Mouse (Mus musculus) lung, embryonic 15.5 days (tissue): ENCODE results near the gene Gm43738. TPM values are rescaled to one million over a fixed set of nuclear protein-coding genes. Genes with fewer than 3 reads are reported as not detected.
"Not testable (repeated sequence)": the region's sequence is repeated elsewhere in the genome, so short reads cannot be mapped to it uniquely, and the experiment has no call there.

Source experiments
- ATAC-seq: fragments of 200-750 bp; cut with Nextera tagmentation; 2 replicates; pipeline ENCODE4 v1.8.0; 2017; ENCODE audit warnings: moderate number of reproducible peaks, borderline replicate concordance; ENCODE audit not compliant: low FRiP score, low TSS enrichment; ENCODE audit errors: extremely low read depth
- H3K27ac ChIP-seq: fragments of 300-500 bp; sonication (generic); 2 replicates; pipeline ENCODE4 v1.5.1; 2015; ENCODE audit warnings: moderate library complexity, mild to moderate bottlenecking, inconsistent platforms
- H3K27me3 ChIP-seq: fragments of 300-500 bp; sonication (generic); 2 replicates; pipeline ENCODE4 v1.6.1; 2015; ENCODE audit warnings: inconsistent platforms
- H3K36me3 ChIP-seq: fragments of 300-500 bp; sonication (generic); 2 replicates; pipeline ENCODE4 v1.6.1; 2015; ENCODE audit warnings: inconsistent platforms
- H3K4me1 ChIP-seq: fragments of 300-500 bp; sonication (generic); 2 replicates; pipeline ENCODE4 v1.6.1; 2015; ENCODE audit warnings: inconsistent platforms
- H3K4me2 ChIP-seq: fragments of 300-500 bp; sonication (generic); 2 replicates; pipeline ENCODE4 v1.6.1; 2015; ENCODE audit warnings: inconsistent platforms, mild to moderate bottlenecking, moderate library complexity
- H3K4me3 ChIP-seq: fragments of 300-500 bp; sonication (generic); 2 replicates; pipeline ENCODE4 v1.5.1; 2015; ENCODE audit warnings: mild to moderate bottlenecking, inconsistent platforms
- H3K9ac ChIP-seq: fragments of 300-500 bp; sonication (generic); 2 replicates; pipeline ENCODE4 v1.6.1; 2015; ENCODE audit warnings: inconsistent platforms
- H3K9me3 ChIP-seq: fragments of 300-500 bp; sonication (generic); 2 replicates; pipeline ENCODE4 v1.6.1; 2016; ENCODE audit warnings: inconsistent platforms
- WGBS: fragments of 180-500 bp; shearing (Covaris S2); methylation state at CpG from one replicate; pipeline ENCODE4 v1.1.7; 2015; 5-methylcytosine and 5-hydroxymethylcytosine counted together
- polyA plus RNA-seq: library from polyadenylated mRNA; unstranded; fragments of >200 nt; fragmentation: Nextera tagmentation; extraction: Ambion mirVana; gene quantifications from 2 replicates; pipeline ENCODE4 v1.2.1, GENCODE M21; 2015

Gene Gm43738
- polyA plus RNA-seq, 1 experiment from 2014 or later = 0.17 TPM

DNA sequence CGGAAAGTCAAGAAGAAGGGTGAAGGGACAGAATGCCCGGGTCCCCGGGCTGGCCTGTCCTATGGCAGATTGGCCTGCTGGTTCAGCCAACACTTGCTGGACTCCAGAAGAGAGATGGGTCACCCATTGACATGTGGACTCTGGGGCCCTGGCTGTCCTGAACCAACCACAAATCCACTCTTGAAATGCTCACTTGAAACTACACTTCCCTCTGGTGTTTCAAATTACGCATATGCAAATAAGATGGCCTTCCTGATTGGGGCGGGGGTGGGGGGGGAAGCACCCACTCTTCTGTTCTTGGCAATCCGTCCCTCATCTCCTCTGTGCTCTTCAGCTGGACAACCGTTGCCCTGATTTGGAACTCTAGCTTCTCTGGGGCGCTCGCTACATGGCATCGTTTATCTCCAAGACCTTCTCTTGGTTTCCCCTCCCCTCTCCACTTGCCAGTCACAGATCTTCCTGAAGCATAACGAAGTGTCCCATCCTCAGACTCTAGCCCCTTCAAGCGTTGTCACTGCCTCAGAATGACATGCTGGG is 16.2 kb downstream of the Gm43738 start:
- no peak overlapping the region for H3K4me3 ChIP-seq
- no peaks in the 10 kb centered on the region for H3K27me3 ChIP-seq
- H3K9me3 ChIP-seq = no peaks in the 10 kb centered on the region
- 78% methylated on average over 12 of the region's 12 CpGs for WGBS
- no peak for ATAC-seq
- no peak overlapping the region for H3K27ac ChIP-seq
- no peak overlapping the region for H3K9ac ChIP-seq
- H3K4me1 ChIP-seq = peaks cover 23% of the 10 kb centered on the region
- peaks cover 14% of the 10 kb centered on the region for H3K36me3 ChIP-seq
- H3K4me2 ChIP-seq = no peak overlapping the region

DNA sequence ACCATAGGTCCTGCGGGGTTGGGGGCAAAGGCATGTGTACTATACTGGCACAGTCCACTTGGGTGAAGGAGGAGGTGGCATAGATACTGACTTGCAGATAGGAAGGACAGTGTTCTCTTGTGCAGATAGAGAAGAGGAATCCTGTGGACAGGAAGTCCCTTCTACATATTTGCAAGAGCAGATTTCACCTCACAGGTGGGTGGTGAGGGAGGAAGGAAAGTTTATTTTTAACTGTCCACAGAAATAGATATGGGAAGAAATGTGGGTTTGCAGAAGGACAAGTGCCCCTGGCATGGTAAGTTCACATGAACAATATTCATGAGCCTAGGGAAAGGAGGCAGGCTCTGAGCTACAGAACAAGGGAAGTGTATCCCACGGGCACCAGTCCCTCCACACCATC is 16.8 kb downstream of the Gm43738 start:
- no peak overlapping the region for H3K4me3 ChIP-seq
- H3K4me1 ChIP-seq = peaks cover 17% of the 10 kb centered on the region
- H3K9me3 ChIP-seq = no peaks in the 10 kb centered on the region
- 53% methylated on average over 2 of the region's 2 CpGs for WGBS
- H3K36me3 ChIP-seq = peaks cover 20% of the 10 kb centered on the region
- no peak overlapping the region for H3K9ac ChIP-seq
- no peak for ATAC-seq
- no peak overlapping the region for H3K27ac ChIP-seq
- no peaks in the 10 kb centered on the region for H3K27me3 ChIP-seq
- no peak overlapping the region for H3K4me2 ChIP-seq

DNA sequence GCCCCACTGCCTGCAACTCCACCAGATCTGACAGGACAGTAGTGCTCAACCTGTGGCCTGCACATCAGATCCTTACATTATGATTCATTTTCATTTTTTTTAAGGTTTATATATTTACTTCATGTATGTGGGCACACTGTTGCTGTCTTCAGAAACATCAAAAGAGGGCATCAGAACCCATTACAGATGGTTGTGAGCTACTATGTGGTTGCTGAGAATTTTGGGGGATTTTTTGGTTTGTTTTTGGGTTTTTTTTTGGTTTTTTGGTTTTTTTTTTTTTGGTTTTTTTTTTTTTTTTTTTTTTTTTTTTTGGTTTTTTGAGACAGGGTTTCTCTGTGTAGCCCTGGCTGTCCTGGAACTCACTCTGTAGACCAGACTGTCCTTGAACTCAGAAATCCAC is 18.6 kb downstream of the Gm43738 start:
- not testable (repeated sequence) for H3K27me3 ChIP-seq, ATAC-seq
- H3K36me3 ChIP-seq = peaks cover 35% of the 10 kb centered on the region

DNA sequence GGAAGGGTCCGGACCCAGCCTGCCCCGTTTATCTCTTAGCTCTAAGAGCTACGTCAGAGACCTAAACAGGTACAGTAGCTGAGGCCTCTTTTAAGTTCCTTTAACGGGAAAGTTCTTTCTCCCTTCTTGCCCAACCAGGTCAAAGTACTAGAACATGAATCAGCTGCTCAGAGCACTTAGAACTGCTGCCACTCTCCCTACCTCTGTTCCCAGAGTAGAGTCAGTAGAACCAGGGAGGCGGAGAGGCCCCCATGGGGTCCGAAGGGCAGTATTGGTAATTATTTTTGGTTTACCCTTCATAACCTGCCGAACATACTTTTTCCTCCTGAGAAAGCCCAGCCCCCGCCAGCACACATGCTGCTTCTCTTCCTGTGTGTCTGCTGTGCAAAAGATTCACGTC is 23.5 kb downstream of the Gm43738 start:
- no peak overlapping the region for H3K4me3 ChIP-seq
- no peak overlapping the region for H3K27ac ChIP-seq
- no peaks in the 10 kb centered on the region for H3K4me1 ChIP-seq
- H3K9me3 ChIP-seq = no peaks in the 10 kb centered on the region
- peaks cover 79% of the 10 kb centered on the region for H3K36me3 ChIP-seq
- no peak overlapping the region for H3K9ac ChIP-seq
- 84% methylated on average over 9 of the region's 9 CpGs for WGBS
- H3K4me2 ChIP-seq = no peak overlapping the region
- H3K27me3 ChIP-seq = no peaks in the 10 kb centered on the region
- ATAC-seq = no peak

More for the DNA sequence above, 18.6 kb downstream of the Gm43738 start:
- H3K9me3 ChIP-seq, H3K9ac ChIP-seq, H3K4me3 ChIP-seq, H3K4me2 ChIP-seq, H3K27ac ChIP-seq, H3K4me1 ChIP-seq: not testable (repeated sequence)

DNA sequence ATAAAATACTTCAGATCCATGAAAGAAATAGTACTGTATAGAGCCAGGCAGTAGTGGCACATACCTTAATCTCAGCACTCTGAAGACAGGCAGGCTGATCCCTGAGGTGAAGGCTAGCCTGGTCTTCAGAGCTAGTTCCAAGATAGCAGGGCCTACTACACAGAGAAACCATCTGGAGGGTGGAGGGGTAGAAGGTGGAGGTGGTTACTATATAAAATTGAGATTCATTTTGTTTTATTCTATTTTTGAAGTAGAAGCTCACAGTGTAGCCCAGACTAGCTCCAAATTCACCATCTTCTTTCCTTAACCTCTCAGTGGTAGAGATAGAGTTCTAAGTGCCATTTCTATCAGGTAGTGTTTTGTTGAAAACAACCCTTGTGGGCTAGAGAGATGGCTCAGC is 33.6 kb downstream of the Gm43738 start:
- no peak overlapping the region for H3K4me2 ChIP-seq
- H3K9me3 ChIP-seq = no peaks in the 10 kb centered on the region
- ATAC-seq = no peak
- H3K9ac ChIP-seq = no peak overlapping the region
- H3K36me3 ChIP-seq = peaks cover 92% of the 10 kb centered on the region
- H3K4me3 ChIP-seq = no peak overlapping the region
- H3K4me1 ChIP-seq = no peaks in the 10 kb centered on the region
- no peaks in the 10 kb centered on the region for H3K27me3 ChIP-seq
- no peak overlapping the region for H3K27ac ChIP-seq

DNA sequence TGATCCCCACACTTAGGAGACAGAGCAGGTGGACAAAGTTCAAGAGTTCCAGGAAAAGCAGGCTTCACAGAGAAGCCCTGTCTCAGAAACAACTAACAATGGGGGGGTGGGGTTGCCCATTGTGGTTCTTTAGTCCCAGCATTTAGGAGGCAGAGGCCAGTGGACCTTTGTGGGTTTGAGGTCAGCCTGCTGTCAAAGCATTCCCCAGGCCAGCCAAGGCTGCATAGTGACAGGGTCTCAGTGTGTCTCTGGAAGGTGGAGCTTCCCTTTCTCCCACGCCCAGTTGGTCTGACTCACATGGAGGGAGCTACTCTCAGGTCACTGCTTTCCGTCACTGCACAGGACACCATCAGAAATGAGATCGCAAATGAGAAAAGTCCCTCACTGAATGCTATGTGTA is 39.2 kb downstream of the Gm43738 start:
- Histone ChIP-seq H3K9ac (no peak overlapping the region), H3K27ac (no peak overlapping the region), H3K9me3 (no peaks in the 10 kb centered on the region), H3K36me3 (peaks cover 90% of the 10 kb centered on the region), H3K4me3 (no peak overlapping the region), H3K4me1 (no peaks in the 10 kb centered on the region), H3K27me3 (no peaks in the 10 kb centered on the region), H3K4me2 (no peak overlapping the region)
- ATAC-seq = no peak
- WGBS = 87% methylated on average over 3 of the region's 3 CpGs

DNA sequence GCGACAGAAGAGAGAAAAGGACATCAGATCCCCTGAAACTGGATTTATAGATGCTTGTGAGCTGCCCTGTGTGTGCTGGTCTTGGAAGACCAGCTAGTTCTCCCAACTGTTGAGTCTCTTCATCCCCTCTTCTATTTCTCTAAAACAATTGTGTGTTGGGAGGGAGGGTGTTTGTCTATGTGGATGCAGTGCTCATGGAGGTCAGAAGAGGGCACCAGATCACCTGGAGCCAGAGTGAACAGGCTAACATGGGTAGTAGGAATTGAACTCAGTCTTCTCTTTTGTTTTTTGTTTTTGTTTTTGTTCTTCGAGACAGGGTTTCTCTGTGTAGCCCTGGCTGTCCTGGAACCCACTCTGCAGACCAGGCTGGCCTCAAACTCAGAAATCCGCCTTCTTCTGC is 42.1 kb downstream of the Gm43738 start:
- Histone ChIP-seq H3K9ac (no peak overlapping the region), H3K4me1 (no peaks in the 10 kb centered on the region), H3K27ac (no peak overlapping the region), H3K4me3 (no peak overlapping the region), H3K36me3 (peaks cover 91% of the 10 kb centered on the region), H3K9me3 (no peaks in the 10 kb centered on the region), H3K4me2 (no peak overlapping the region), H3K27me3 (no peaks in the 10 kb centered on the region)
- ATAC-seq = no peak
- 79% methylated on average over 3 of the region's 3 CpGs for WGBS

DNA sequence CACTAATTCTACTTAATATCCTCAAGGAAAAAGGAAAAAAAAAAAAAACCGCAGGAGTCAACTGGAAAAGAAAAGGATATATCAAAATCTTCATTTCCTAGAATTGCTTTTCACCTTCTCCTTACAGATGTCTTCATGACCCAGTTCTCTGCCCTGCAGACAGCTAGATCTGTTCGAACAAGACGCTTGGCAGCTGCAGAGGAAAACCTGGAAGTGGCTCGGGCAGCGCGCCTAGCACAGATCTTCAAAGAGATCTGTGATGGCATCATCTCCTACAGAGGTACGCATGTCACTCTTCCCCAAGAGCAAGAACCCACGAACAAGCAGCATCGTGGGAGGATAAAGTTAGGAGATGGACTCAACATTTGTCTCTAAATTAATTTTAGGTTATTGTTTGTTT is 42.5 kb downstream of the Gm43738 start:
- Histone ChIP-seq H3K4me1 (no peaks in the 10 kb centered on the region), H3K27me3 (no peaks in the 10 kb centered on the region), H3K36me3 (peaks cover 89% of the 10 kb centered on the region), H3K4me2 (no peak overlapping the region), H3K27ac (no peak overlapping the region), H3K4me3 (no peak overlapping the region), H3K9ac (no peak overlapping the region), H3K9me3 (no peaks in the 10 kb centered on the region)
- no peak for ATAC-seq
- 93% methylated on average over 9 of the region's 9 CpGs for WGBS

DNA sequence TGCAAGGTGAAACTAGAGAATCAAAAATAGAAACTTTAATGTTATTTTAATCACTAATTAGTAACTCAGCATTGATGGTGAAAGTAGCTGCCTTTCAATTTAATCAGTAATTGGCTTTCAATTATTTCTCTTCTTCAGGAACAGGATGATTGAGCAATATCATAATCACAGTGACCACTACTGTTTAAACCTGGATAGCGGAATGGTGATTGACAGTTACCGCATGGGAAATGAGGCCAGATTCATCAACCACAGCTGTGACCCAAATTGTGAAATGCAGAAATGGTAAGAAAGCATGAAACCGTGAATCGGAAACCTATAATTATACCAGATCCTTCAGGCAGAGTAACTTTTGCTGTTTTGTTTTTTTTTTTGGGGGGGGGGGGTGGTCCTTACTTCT is 57.5 kb downstream of the Gm43738 start:
- Histone ChIP-seq H3K27ac (no peak overlapping the region), H3K9ac (no peak overlapping the region), H3K27me3 (no peaks in the 10 kb centered on the region), H3K4me2 (no peak overlapping the region), H3K9me3 (no peaks in the 10 kb centered on the region), H3K4me1 (no peaks in the 10 kb centered on the region), H3K36me3 (peaks cover 78% of the 10 kb centered on the region), H3K4me3 (no peak overlapping the region)
- 95% methylated on average over 4 of the region's 4 CpGs for WGBS
- no peak for ATAC-seq

Other genes with a start within 250 kb of the Gm43738 start
- gene Msto1, start 187.1 kb downstream of the Gm43738 start, polyA plus RNA-seq = 45.1 and 46.1 TPM in 2 replicates
- 16.9 and 20.1 TPM in 2 replicates for gene Ash1l, start 150.5 kb downstream of the Gm43738 start, polyA plus RNA-seq
- 139 and 140 TPM in 2 replicates for gene Dap3, start 149.9 kb downstream of the Gm43738 start, polyA plus RNA-seq
- 16.0 and 16.6 TPM in 2 replicates for gene Rusc1, start 7.8 kb downstream of the Gm43738 start, polyA plus RNA-seq
- gene Fdps, start 860 bp upstream of the Gm43738 start, polyA plus RNA-seq = 166 TPM in 2 replicates
- gene Pklr, start 35.0 kb upstream of the Gm43738 start, polyA plus RNA-seq = 0.17 and 0.92 TPM in 2 replicates
- gene Hcn3, start 59.1 kb upstream of the Gm43738 start, polyA plus RNA-seq = 1.2 and 1.9 TPM in 2 replicates
- gene Clk2, start 63.7 kb upstream of the Gm43738 start, polyA plus RNA-seq = 27.8 and 28.9 TPM in 2 replicates
- 106 and 110 TPM in 2 replicates for gene Scamp3, start 76.4 kb upstream of the Gm43738 start, polyA plus RNA-seq
- gene Fam189b, start 82.0 kb upstream of the Gm43738 start, polyA plus RNA-seq = 12.9 and 18.4 TPM in 2 replicates
- 37.2 and 42.6 TPM in 2 replicates for gene Gba, start 101.8 kb upstream of the Gm43738 start, polyA plus RNA-seq
- gene Thbs3, start 114.1 kb upstream of the Gm43738 start, polyA plus RNA-seq = 54.4 and 58.4 TPM in 2 replicates
- gene Mtx1, start 126.0 kb upstream of the Gm43738 start, polyA plus RNA-seq = 195 and 197 TPM in 2 replicates
- gene Muc1, start 128.0 kb upstream of the Gm43738 start, polyA plus RNA-seq = 74.3 and 88.9 TPM in 2 replicates
- 282 and 311 TPM in 2 replicates for gene Krtcap2, start 144.9 kb upstream of the Gm43738 start, polyA plus RNA-seq
- 7.2 and 7.9 TPM in 2 replicates for gene Trim46, start 145.2 kb upstream of the Gm43738 start, polyA plus RNA-seq
- 122 and 130 TPM in 2 replicates for gene Dpm3, start 158.3 kb upstream of the Gm43738 start, polyA plus RNA-seq
- gene Slc50a1, start 169.5 kb upstream of the Gm43738 start, polyA plus RNA-seq = 62.3 and 65.4 TPM in 2 replicates
- gene Efna1, start 180.0 kb upstream of the Gm43738 start, polyA plus RNA-seq = 89.7 and 94.5 TPM in 2 replicates
- 5.8 and 6.0 TPM in 2 replicates for gene Efna3, start 221.9 kb upstream of the Gm43738 start, polyA plus RNA-seq
- gene Efna4, start 236.9 kb upstream of the Gm43738 start, polyA plus RNA-seq = 29.0 and 29.9 TPM in 2 replicates
- gene Adam15, start 248.9 kb upstream of the Gm43738 start, polyA plus RNA-seq = 61.5 and 63.0 TPM in 2 replicates